Mouse (Mus musculus): ENCODE measurements around the gene Zdhhc19.

- no peak for TF ChIP-seq CTCF (IDR thresholded peaks at IDR 0.05; ENCODE audit: control insufficient read depth, insufficient read depth, insufficient replicate concordance, low read depth, low read length)
- TF ChIP-seq POLR2A (IDR thresholded peaks at IDR 0.05; ENCODE audit: control insufficient read depth, low read depth, low read length) = no peak
Observed at GRCm38 (mm10) chr16:32535157-32535751, 39.2 kb downstream of the Zdhhc19 start.
